Mouse (Mus musculus): Measurements from ENCODE around the gene Dmrt1. TPM values are rescaled to one million over a fixed set of nuclear protein-coding genes. Genes with fewer than 3 reads are reported as not detected.

Dmrt1 gene
- total and polyA plus RNA-seq, 3 experiments = not detected

- Histone ChIP-seq H3K27ac (ENCODE audit: control insufficient read depth, low read depth, low read length) (no peak overlapping the region), H3K36me3 (ENCODE audit: control insufficient read depth in 1 of 2, insufficient read depth in 2 of 2, low read length in 2 of 2) (no peaks in the 10 kb centered on the region), H3K9ac (ENCODE audit: control insufficient read depth, low read depth, low read length, poor library complexity, severe bottlenecking) (no peak overlapping the region), H3K4me1 (ENCODE audit: control insufficient read depth in 1 of 2, insufficient read depth in 2 of 2, low read length in 2 of 2) (no peaks in the 10 kb centered on the region), H3K27me3 (ENCODE audit: control insufficient read depth in 1 of 2, insufficient read depth in 2 of 2, low read length in 2 of 2) (no peaks in the 10 kb centered on the region), H3K79me2 (ENCODE audit: control insufficient read depth, insufficient read depth, low read length, poor library complexity) (no peaks in the 10 kb centered on the region), H3K4me3 (ENCODE audit: control insufficient read depth in 1 of 2, insufficient read depth in 1 of 2, low read depth in 2 of 2, low read length in 2 of 2) (no peak overlapping the region), H3K9me3 (replicated peaks; ENCODE audit: insufficient read depth, low read length) (no peaks in the 10 kb centered on the region)
- TF ChIP-seq NRF1 (IDR thresholded peaks at IDR 0.05; ENCODE audit: insufficient read depth, low read depth, low read length, poor library complexity, severe bottlenecking) (no peak), HCFC1 (IDR thresholded peaks at IDR 0.05; ENCODE audit: low read depth, low read length) (no peak), MXI1 (IDR thresholded peaks at IDR 0.05; ENCODE audit: low read depth, low read length) (no peak), GABPA (IDR thresholded peaks at IDR 0.05; ENCODE audit: low read depth, low read length) (no peak), ZMIZ1 (IDR thresholded peaks at IDR 0.05; ENCODE audit: low read depth, low read length) (no peak), RAD21 (IDR thresholded peaks at IDR 0.05; ENCODE audit: low read depth, low read length) (no peak), BHLHE40 (IDR thresholded peaks at IDR 0.05; ENCODE audit: borderline replicate concordance, low read depth, low read length) (no peak), ZC3H11A (IDR thresholded peaks at IDR 0.05; ENCODE audit: low read depth, low read length) (no peak), SMC3 (IDR thresholded peaks at IDR 0.05; ENCODE audit: low read depth, low read length) (no peak)
- DNase-seq (ENCODE audit: low read depth, low spot score) = no peak
These were observed 147.1 kb downstream of the Dmrt1 start for GRCm38 (mm10) chr19:25652560-25652959.

Other genes starting within 250 kb of the Dmrt1 start
- not detected in 2 replicates for gene Dmrt3, start 104.7 kb downstream of the Dmrt1 start, total RNA-seq (2012; rRNA removed)
- gene Dmrt3, start 104.7 kb downstream of the Dmrt1 start, polyA plus RNA-seq (2012; ENCODE audit: insufficient read depth in 1 of 2, insufficient read length in 2 of 2, low read depth in 1 of 2, low replicate concordance in 2 of 2, missing spikeins in 1 of 2) = not detected
- not detected in 2 replicates for gene Dmrt2, start 166.8 kb downstream of the Dmrt1 start, total RNA-seq (2012; rRNA removed)
- not detected for gene Dmrt2, start 166.8 kb downstream of the Dmrt1 start, polyA plus RNA-seq (2012; ENCODE audit: insufficient read depth in 1 of 2, insufficient read length in 2 of 2, low read depth in 1 of 2, low replicate concordance in 2 of 2, missing spikeins in 1 of 2)